Mouse (Mus musculus): Measurements from ENCODE around the gene Stxbp5l. TPM values are rescaled to one million over a fixed set of nuclear protein-coding genes. Genes with fewer than 3 reads are reported as not detected.

The Stxbp5l gene
- 6.2 and 8.5 TPM in 2 replicates for polyA plus RNA-seq (2015; fragmentation: Nextera tagmentation; extraction: Ambion mirVana)

DNA sequence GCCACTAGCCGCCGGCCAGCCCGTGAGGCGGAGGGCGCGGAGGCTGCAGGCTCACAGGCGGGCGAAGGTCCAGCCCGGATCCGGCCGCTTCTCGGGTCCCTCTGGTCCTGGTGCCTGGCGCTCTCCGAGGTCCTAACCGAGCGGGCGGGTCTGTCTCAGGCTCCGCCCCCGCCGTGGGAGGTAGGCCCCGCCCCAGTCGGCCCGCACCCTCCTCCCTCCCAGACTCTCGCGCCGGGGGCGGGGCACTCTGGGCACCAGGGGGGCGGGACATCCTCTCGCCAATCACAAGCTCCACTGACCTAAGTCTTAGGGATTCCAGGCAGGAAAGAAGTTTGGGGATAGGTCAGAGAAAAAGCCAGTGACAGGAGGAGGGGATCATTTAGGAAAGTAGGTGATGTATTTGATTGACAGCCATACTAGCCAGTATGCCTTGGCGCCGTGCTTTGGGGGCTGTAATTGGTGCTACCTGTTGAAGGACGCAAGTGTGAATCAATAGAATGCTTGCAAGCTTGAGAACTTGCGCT is at the start of gene Stxbp5l:
Stxbp5l (minus strand) TSS at position 142 of the 524 bp plus-strand sequence.
- no peaks in the 10 kb centered on the region for H3K27me3 ChIP-seq (replicated peaks; ENCODE audit: control insufficient read depth, insufficient read depth, low read length)
- WGBS, result under 1% methylated on average over 21 of the region's 33 CpGs
- H3K4me1 ChIP-seq (replicated peaks; ENCODE audit: control insufficient read depth, insufficient read depth, low read length), result peaks cover 8% of the 10 kb centered on the region
- peak within 1 kb of the TSS; percentile 77 for H3K4me3 ChIP-seq (replicated peaks; ENCODE audit: low read length)
- no peaks in the 10 kb centered on the region for H3K9me3 ChIP-seq (ENCODE audit: control insufficient read depth, low read length)
- H3K4me2 ChIP-seq (ENCODE audit: low read length), result peak within 1 kb of the TSS; percentile 93
- ATAC-seq, result peak; percentile 94
- H3K9ac ChIP-seq (replicated peaks; ENCODE audit: low read depth, low read length), result peak within 1 kb of the TSS; percentile 76
- no peaks in the 10 kb centered on the region for H3K36me3 ChIP-seq (ENCODE audit: control insufficient read depth, insufficient read depth)
- H3K27ac ChIP-seq (ENCODE audit: low read length), result no peak within 1 kb of the TSS

DNA sequence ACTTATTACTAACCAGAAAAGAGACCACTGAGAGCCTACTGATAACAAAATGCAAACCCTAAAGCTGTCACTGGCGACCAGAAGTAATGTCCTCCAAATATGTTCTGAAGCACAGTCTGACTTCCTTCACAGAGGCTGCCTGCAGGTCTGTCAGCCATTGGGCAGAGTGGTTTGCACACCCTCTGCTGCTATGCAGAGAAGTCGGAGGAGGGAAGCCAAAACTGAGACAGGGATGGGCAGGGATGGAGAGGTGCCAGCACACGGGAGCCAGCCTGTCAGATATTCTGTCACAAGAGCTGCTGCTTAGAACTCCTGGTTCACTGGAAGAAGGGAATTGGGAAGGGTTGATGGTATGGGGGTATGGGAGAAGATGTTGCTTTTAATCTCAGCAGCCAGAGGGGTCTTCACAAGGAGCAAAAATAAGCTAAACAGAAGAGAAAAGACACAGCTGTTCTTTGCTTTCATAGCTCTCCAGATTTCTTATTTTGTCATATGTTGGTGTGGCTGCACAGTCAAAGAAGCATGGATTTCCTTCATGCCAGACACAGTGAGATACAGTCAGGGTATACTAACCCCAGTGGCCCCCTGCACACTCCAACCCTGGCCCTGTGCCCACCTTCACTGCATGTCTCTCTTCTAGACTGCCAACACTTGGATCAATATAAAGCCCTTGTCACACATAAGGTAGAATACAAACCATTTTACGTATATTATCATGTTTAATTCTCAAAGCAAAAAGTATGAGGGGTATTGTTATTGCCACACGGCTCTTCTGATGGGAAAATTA is 48.8 kb upstream of the Stxbp5l start:
- H3K27me3 ChIP-seq (replicated peaks; ENCODE audit: control insufficient read depth, insufficient read depth, low read length), result no peaks in the 10 kb centered on the region
- H3K4me1 ChIP-seq (replicated peaks; ENCODE audit: control insufficient read depth, insufficient read depth, low read length), result peaks cover 6% of the 10 kb centered on the region
- ATAC-seq, result no peak
- H3K9ac ChIP-seq (replicated peaks; ENCODE audit: low read depth, low read length), result no peak overlapping the region
- H3K9me3 ChIP-seq (ENCODE audit: control insufficient read depth, low read length), result no peaks in the 10 kb centered on the region
- no peak overlapping the region for H3K4me2 ChIP-seq (ENCODE audit: low read length)
- H3K36me3 ChIP-seq (ENCODE audit: control insufficient read depth, insufficient read depth), result no peaks in the 10 kb centered on the region
- H3K4me3 ChIP-seq (replicated peaks; ENCODE audit: low read length), result no peak overlapping the region
- H3K27ac ChIP-seq (ENCODE audit: low read length), result no peak overlapping the region
- WGBS, result 54% methylated on average over 5 of the region's 5 CpGs

DNA sequence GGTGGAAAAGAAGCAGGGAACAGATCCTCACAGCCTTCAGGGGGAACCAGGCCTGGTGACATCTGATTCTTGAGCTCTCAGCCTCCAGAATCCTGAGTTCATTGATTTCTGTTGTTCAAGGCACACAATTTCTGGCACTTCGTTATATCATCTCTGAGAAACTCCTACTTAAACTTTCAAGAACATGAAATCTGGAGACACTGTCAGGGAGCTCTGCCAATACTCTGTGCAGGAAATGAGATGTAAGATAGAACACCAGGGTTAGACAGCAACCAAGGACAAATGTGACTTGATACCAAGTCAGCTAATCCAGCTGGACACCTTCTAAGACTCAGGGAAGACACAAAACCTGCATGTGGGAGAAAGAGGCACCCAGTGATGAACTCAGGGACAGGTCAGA is 40.7 kb upstream of the Stxbp5l start:
- H3K9me3 ChIP-seq (ENCODE audit: control insufficient read depth, low read length), result no peaks in the 10 kb centered on the region
- WGBS, result 67% methylated on average over 1 of the region's 1 CpGs
- no peak overlapping the region for H3K4me2 ChIP-seq (ENCODE audit: low read length)
- no peaks in the 10 kb centered on the region for H3K27me3 ChIP-seq (replicated peaks; ENCODE audit: control insufficient read depth, insufficient read depth, low read length)
- H3K4me1 ChIP-seq (replicated peaks; ENCODE audit: control insufficient read depth, insufficient read depth, low read length), result no peaks in the 10 kb centered on the region
- no peak overlapping the region for H3K27ac ChIP-seq (ENCODE audit: low read length)
- no peak overlapping the region for H3K9ac ChIP-seq (replicated peaks; ENCODE audit: low read depth, low read length)
- no peaks in the 10 kb centered on the region for H3K36me3 ChIP-seq (ENCODE audit: control insufficient read depth, insufficient read depth)
- no peak overlapping the region for H3K4me3 ChIP-seq (replicated peaks; ENCODE audit: low read length)
- ATAC-seq, result no peak

DNA sequence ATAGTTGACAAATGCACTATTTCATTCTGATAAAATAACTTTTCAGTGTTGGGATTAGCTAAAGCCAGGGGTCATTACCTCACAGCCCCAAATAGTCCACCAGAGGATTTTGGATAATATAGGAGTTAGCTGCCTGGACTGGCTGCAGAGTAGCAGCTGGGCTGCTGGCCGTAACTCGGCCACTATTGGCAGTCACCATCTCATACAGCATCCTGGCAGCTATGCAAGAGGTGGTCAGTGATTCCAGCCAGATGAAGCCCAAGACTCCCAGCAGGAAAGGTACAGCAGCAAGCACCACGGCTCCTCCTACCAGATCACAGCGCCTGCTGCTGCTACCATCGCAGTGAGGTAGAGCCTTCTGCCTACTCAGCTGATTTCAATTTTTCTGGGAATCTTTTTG is 38.1 kb upstream of the Stxbp5l start:
- ATAC-seq, result no peak

DNA sequence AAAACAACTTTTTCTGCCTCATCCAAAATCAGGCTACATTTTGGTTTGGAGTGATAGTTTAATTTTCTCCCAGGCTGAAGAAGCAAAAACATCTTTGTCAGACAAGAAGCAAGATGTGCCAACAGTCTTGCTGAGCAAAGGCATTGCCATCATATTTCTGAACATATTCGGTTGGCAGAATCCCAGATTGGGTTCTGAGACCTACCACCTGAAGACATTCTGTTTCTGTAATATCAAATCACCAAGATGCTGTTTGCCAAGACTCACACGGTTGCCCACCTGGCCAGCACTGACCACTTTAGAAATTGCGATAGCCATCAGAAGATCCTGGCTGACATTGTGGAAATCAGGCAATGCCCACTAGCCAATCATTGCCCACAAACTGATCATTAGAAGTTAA is 37.1 kb upstream of the Stxbp5l start:
- Histone ChIP-seq H3K9ac (replicated peaks; ENCODE audit: low read depth, low read length) (no peak overlapping the region), H3K9me3 (ENCODE audit: control insufficient read depth, low read length) (no peaks in the 10 kb centered on the region), H3K27me3 (replicated peaks; ENCODE audit: control insufficient read depth, insufficient read depth, low read length) (no peaks in the 10 kb centered on the region), H3K4me1 (replicated peaks; ENCODE audit: control insufficient read depth, insufficient read depth, low read length) (no peaks in the 10 kb centered on the region), H3K4me2 (ENCODE audit: low read length) (no peak overlapping the region), H3K36me3 (ENCODE audit: control insufficient read depth, insufficient read depth) (no peaks in the 10 kb centered on the region), H3K27ac (ENCODE audit: low read length) (no peak overlapping the region), H3K4me3 (replicated peaks; ENCODE audit: low read length) (no peak overlapping the region)
- ATAC-seq, result no peak
- 94% methylated on average over 3 of the region's 3 CpGs for WGBS

More for the DNA sequence above, 38.1 kb upstream of the Stxbp5l start:
- H3K4me1 ChIP-seq (replicated peaks; ENCODE audit: control insufficient read depth, insufficient read depth, low read length), result no peaks in the 10 kb centered on the region
- H3K36me3 ChIP-seq (ENCODE audit: control insufficient read depth, insufficient read depth), result no peaks in the 10 kb centered on the region
- no peaks in the 10 kb centered on the region for H3K9me3 ChIP-seq (ENCODE audit: control insufficient read depth, low read length)
- 82% methylated on average over 5 of the region's 5 CpGs for WGBS
- no peak overlapping the region for H3K27ac ChIP-seq (ENCODE audit: low read length)
- H3K4me2 ChIP-seq (ENCODE audit: low read length), result no peak overlapping the region
- no peaks in the 10 kb centered on the region for H3K27me3 ChIP-seq (replicated peaks; ENCODE audit: control insufficient read depth, insufficient read depth, low read length)
- H3K4me3 ChIP-seq (replicated peaks; ENCODE audit: low read length), result no peak overlapping the region
- no peak overlapping the region for H3K9ac ChIP-seq (replicated peaks; ENCODE audit: low read depth, low read length)

DNA sequence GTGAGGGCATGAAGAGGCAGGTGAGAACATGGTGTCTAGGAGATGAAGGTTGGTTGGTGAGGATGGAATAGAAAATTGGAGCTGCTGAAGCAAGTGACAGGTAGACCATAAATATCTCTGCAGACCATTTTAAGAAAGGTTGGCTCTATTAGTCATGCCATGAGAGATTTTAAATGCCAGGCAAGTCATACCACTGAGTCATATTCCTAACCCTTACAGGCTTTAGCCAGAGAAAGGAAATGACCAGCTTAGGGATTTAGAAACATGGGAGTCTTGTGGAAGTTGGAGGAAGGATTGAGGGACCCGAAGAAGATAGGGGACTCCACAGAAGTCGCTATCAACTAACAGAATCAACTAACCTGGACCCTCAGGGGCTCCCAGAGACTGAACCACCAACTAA is 35.8 kb upstream of the Stxbp5l start:
- Histone ChIP-seq H3K4me2 (ENCODE audit: low read length) (no peak overlapping the region), H3K9me3 (ENCODE audit: control insufficient read depth, low read length) (no peaks in the 10 kb centered on the region), H3K4me1 (replicated peaks; ENCODE audit: control insufficient read depth, insufficient read depth, low read length) (no peaks in the 10 kb centered on the region), H3K9ac (replicated peaks; ENCODE audit: low read depth, low read length) (no peak overlapping the region), H3K27ac (ENCODE audit: low read length) (no peak overlapping the region), H3K4me3 (replicated peaks; ENCODE audit: low read length) (no peak overlapping the region), H3K36me3 (ENCODE audit: control insufficient read depth, insufficient read depth) (no peaks in the 10 kb centered on the region), H3K27me3 (replicated peaks; ENCODE audit: control insufficient read depth, insufficient read depth, low read length) (no peaks in the 10 kb centered on the region)
- ATAC-seq, result no peak
- 87% methylated on average over 2 of the region's 2 CpGs for WGBS

DNA sequence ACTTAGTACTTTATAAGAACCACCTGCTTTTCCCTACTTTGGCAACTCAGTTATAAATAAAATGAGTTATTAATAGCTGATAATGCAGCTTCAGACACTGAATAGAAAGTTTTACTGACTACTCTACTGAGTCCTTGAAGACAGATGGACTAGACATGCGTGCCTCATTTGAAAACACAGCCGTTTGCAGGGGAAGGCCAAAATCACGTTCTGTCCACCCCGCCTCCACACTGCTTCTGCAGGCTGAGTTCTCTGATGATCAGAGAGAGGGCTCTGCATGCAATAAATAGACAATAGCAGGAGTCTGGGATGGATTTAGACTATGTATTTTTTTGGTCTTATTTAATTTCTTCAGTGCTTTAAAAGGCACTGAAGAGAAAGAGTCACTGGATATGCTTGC is 20.8 kb upstream of the Stxbp5l start:
- WGBS, result 83% methylated on average over 4 of the region's 4 CpGs
- no peak overlapping the region for H3K4me3 ChIP-seq (replicated peaks; ENCODE audit: low read length)
- no peak overlapping the region for H3K27ac ChIP-seq (ENCODE audit: low read length)
- no peaks in the 10 kb centered on the region for H3K4me1 ChIP-seq (replicated peaks; ENCODE audit: control insufficient read depth, insufficient read depth, low read length)
- no peaks in the 10 kb centered on the region for H3K9me3 ChIP-seq (ENCODE audit: control insufficient read depth, low read length)
- H3K27me3 ChIP-seq (replicated peaks; ENCODE audit: control insufficient read depth, insufficient read depth, low read length), result no peaks in the 10 kb centered on the region
- no peak for ATAC-seq
- H3K4me2 ChIP-seq (ENCODE audit: low read length), result no peak overlapping the region
- no peak overlapping the region for H3K9ac ChIP-seq (replicated peaks; ENCODE audit: low read depth, low read length)
- H3K36me3 ChIP-seq (ENCODE audit: control insufficient read depth, insufficient read depth), result no peaks in the 10 kb centered on the region

DNA sequence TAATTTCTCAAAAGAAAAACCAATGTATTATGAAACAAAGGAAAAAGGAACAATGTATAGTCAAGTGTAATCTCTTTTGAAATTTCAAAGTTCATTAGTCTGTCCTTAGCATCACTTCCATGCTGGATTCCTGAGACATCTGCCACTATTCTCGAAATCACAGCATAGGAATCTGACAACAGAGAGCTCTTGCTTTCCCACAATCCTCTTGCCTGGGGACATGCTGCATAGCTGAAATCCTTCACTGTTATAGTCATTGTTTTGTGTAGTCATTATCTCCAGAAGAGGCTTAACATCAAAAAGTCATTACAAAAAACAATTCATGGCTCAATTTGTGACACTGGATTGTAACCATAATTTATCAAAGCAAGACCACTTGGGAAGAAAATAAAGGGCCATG is 20.2 kb upstream of the Stxbp5l start:
- Histone ChIP-seq H3K36me3 (ENCODE audit: control insufficient read depth, insufficient read depth) (no peaks in the 10 kb centered on the region), H3K4me1 (replicated peaks; ENCODE audit: control insufficient read depth, insufficient read depth, low read length) (no peaks in the 10 kb centered on the region), H3K4me3 (replicated peaks; ENCODE audit: low read length) (no peak overlapping the region), H3K9me3 (ENCODE audit: control insufficient read depth, low read length) (no peaks in the 10 kb centered on the region), H3K9ac (replicated peaks; ENCODE audit: low read depth, low read length) (no peak overlapping the region), H3K4me2 (ENCODE audit: low read length) (no peak overlapping the region), H3K27me3 (replicated peaks; ENCODE audit: control insufficient read depth, insufficient read depth, low read length) (no peaks in the 10 kb centered on the region), H3K27ac (ENCODE audit: low read length) (no peak overlapping the region)
- no peak for ATAC-seq
- WGBS, result 36% methylated on average over 1 of the region's 1 CpGs

DNA sequence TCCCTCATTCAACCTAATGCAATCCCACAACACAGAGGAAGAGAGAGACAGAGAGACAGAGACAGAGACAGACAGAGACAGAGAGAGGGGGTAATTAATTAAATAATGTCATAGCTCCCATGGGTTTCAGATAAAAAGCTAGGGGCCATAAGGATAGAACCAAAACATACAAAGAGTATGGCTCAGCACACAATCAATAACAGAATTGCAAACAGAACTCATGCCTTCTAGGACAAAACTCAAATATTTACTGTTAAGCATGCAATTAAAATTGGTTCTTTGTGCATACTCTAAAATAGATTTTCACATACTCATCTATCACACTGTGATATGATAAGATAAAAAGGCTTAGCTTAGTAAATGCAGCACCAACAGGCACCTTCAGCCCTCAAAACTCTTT is 5.2 kb upstream of the Stxbp5l start:
- no peak for ATAC-seq
- no peak overlapping the region for H3K27ac ChIP-seq (ENCODE audit: low read length)
- H3K36me3 ChIP-seq (ENCODE audit: control insufficient read depth, insufficient read depth), result no peaks in the 10 kb centered on the region
- H3K4me3 ChIP-seq (replicated peaks; ENCODE audit: low read length), result no peak overlapping the region
- H3K4me1 ChIP-seq (replicated peaks; ENCODE audit: control insufficient read depth, insufficient read depth, low read length), result no peaks in the 10 kb centered on the region
- H3K9me3 ChIP-seq (ENCODE audit: control insufficient read depth, low read length), result no peaks in the 10 kb centered on the region
- H3K9ac ChIP-seq (replicated peaks; ENCODE audit: low read depth, low read length), result no peak overlapping the region
- H3K27me3 ChIP-seq (replicated peaks; ENCODE audit: control insufficient read depth, insufficient read depth, low read length), result no peaks in the 10 kb centered on the region
- no peak overlapping the region for H3K4me2 ChIP-seq (ENCODE audit: low read length)
